In the genomic region with DNA sequence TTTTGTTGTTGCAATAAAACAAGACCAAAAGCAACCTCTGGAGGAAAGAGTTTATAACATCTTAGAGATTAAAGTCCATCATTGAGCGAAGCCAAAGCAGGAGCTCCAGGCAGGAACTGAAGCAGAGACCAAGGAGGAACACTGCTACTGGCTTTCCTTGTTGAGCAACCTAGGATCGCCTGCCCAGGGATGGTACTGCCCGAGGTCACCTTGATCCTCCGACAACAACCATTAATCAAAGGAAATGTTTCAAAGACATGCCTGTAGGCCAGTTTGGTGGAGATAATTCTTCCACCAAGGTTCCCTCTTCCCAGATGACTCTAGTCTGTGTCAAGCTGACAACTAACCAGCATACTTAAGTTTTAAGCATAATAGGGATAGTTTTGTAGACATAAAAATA, we compare ENCODE assay signal across 18 mouse cellular contexts.
"Had no signal": no experiment of that assay in that cellular context is flagged by ENCODE, and none has a peak within 500 bp of the region (broad histone marks: within the 10 kb centered on the region; RNA-seq: fewer than 3 reads in every experiment).

No protein-coding gene starts in this region.

- H3K27ac ChIP-seq: left cerebral cortex, adult 2 months; liver, embryonic 13.5 days; neural tube, embryonic 12.5 days; neural tube, embryonic 15.5 days; stomach, embryonic 15.5 days had no signal

- H3K36me3 ChIP-seq: liver, embryonic 13.5 days; neural tube, embryonic 12.5 days; neural tube, embryonic 15.5 days; stomach, embryonic 15.5 days had no signal

- H3K4me2 ChIP-seq: liver, embryonic 13.5 days; midbrain, embryonic 11.5 days; neural tube, embryonic 12.5 days; neural tube, embryonic 15.5 days; stomach, embryonic 15.5 days had no signal

- DNase-seq: kidney, postnatal 10 days; layer of hippocampus, postnatal 36 days; liver, embryonic 13.5 days; lung, adult 2 months; lung, postnatal 14 days; lung, postnatal 4 days; midbrain, embryonic 14.5 days; right cerebral cortex, adult 18-20 months; right cerebral cortex, postnatal 14 days; spleen, adult 18-20 months; thymus, adult 2 months; thymus, postnatal 14 days; thymus, postnatal 4 days had no signal

- H3K27me3 ChIP-seq: liver, embryonic 13.5 days; neural tube, embryonic 12.5 days; neural tube, embryonic 15.5 days; stomach, embryonic 15.5 days had no signal

- H3K4me1 ChIP-seq: liver, embryonic 13.5 days; neural tube, embryonic 12.5 days; neural tube, embryonic 15.5 days; stomach, embryonic 15.5 days had no signal

- H3K9me3 ChIP-seq: liver, embryonic 13.5 days; neural tube, embryonic 12.5 days; neural tube, embryonic 15.5 days; stomach, embryonic 15.5 days had no signal

- H3K9ac ChIP-seq: liver, embryonic 13.5 days; neural tube, embryonic 12.5 days; neural tube, embryonic 15.5 days; stomach, embryonic 15.5 days had no signal

- H3K4me3 ChIP-seq: left cerebral cortex, adult 2 months; liver, embryonic 13.5 days; neural tube, embryonic 12.5 days; neural tube, embryonic 15.5 days; stomach, embryonic 15.5 days had no signal
